Mouse (Mus musculus) left cerebral cortex, postnatal 10 days (tissue): ENCODE measurements around the gene Dclre1a. TPM values are rescaled to one million over a fixed set of nuclear protein-coding genes. Genes with fewer than 3 reads are reported as not detected.
A peak's percentile ranks its signal among the peaks of the same experiment; 100 is the strongest.
"Not testable (repeated sequence)": the region's sequence is repeated elsewhere in the genome, so short reads cannot be mapped to it uniquely, and the experiment has no call there.

ENCODE experiments used
- DNase-seq, 2 experiments: peaks; one replicate each; pipeline ENCODE4 v3.0.0; 2021 to 2022; ENCODE audit warnings: low spot score in 2 of 2, mixed read lengths in 1 of 2; ENCODE audit errors: extremely low spot score in 1 of 2
- intact Hi-C: fragments of 180-260 bp; cut with DNase I; formaldehyde crosslinking; loops from one replicate; pipeline ENCODE4 v1.15.1; 2025
- total RNA-seq, 2 experiments: library from RNA; stranded (reverse); gene quantifications; 2 replicates each; pipeline ENCODE4 v1.2.3; 2021

Dclre1a gene
- total RNA-seq, 2 experiments from 2014 or later: 8.7 to 11.3 TPM

- intact Hi-C loops: loop anchor here (5.0 kb wide), 1 partner anchor 124 kb away; no protein-coding TSS in a partner anchor
- no peak for DNase-seq
These were observed 8.0 kb upstream of the Dclre1a start for GRCm38 (mm10) chr19:56555972-56556371.

DNA sequence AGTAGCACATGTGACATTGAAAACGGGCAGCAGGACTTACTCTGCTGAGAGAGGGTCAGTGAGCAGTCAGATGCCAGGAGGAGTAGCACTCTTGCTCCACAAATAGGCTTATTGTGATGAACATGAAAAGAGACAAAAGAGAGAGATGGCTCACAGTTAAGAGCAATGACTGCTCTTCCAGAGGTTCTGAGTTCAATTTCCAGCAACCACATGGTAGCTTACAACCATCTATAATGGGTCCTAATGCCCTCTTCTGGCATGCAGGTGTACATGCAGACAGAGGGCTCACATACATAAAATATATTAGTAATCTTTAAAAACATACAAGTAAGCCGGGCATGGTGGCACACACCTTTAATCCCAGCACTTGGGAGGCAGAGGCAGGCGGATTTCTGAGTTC is 5.2 kb upstream of the Dclre1a start:
- intact Hi-C loops: no loop called here
- no peak for DNase-seq

DNA sequence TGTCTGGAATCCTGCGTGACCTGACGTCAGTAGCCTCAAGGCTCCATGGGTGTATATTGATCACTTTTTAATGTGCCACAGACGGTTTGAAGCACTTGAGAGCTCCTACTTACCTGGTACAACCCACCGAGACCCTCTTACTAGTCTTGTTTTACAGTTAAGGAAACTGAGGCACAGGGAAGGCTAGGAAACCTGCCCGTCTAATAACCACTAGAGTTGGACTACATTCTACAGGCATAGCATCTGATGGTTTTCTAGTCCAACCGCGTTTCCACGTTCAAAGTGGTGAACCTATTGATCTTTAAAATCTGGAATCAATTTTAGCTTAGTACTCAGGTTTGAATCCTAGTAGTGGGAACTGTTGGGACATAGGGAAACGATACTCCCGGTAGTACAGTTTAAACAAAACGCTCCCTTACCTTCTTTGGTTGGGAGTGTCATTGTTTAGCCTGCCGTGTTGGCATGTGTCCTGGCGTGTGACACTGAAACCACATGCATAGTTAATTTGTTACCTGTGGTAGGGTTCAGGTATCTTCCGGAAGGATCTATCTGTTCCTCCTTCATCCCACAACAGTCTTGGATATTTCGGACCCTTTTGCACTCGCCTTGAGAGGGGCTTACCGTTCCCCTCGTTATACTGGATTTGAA is 1.1 kb upstream of the Dclre1a start:
- intact Hi-C loops: no loop called here

DNA sequence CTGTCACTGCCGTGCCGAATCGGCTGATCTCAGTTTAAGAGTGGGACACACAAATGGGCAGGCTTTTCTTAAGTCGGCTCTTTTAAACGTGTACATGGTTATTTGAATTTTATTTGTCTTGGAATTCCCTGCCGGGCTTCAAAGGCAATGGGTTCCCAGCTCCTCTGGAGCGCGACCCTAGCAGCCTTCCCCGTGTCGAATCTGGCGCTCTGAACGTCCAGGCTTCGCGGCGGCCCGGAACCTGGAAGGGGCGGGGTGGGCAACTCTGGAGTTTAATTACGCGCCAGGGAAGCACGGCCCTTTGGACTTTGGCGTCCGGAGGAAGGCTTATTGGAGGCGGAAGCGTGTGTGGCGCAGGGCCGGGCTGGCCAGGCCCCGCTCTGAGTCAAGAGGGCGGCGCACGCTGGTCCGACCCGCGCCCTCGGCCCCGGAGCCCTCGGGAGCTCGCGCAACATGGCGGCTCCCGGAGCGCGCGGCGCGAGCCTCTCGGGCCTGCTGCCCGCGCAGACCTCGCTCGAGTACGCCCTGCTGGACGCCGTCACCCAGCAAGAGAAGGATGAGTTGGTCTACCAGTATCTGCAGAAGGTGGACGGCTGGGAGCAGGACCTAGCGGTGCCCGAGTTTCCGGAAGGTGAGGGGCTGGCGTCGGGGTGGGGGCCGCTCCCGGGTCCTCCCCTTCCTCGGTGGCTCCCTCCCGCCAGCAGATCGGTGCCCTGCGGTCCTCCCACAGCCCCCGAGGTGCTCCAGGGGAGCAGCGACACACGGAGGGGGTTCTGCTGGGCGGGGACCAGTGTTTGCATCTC is 409 bp upstream of the Dclre1a start, which contains the start of gene Nhlrc2:
Gene Nhlrc2 (plus strand): TSS at position 32 of the 803 bp plus-strand sequence.
- intact Hi-C loops: no loop called here
- DNase-seq: peak; percentile 63 to 91

More for the DNA sequence above, 1.1 kb upstream of the Dclre1a start:
- DNase-seq: no peak

DNA sequence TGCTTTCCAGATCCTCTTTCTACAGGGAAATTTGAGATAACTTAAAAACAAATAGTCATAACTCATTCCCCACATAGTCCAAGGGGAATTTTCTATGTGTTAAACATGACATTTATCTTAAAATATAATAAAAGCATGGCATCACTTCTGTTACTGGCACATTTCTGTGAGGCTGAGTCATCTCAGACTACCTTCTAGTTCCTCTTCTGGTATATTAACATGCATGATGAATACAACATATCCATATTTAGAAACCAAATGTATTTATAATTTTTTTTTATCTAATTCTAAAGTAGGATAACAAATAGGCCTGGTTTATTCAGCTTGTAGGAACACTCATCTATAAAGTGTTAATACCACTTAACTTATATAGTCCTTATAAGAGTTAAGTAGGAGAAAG is 2.0 kb downstream of the Dclre1a start:
- intact Hi-C loops: no loop called here
- no peak for DNase-seq

DNA sequence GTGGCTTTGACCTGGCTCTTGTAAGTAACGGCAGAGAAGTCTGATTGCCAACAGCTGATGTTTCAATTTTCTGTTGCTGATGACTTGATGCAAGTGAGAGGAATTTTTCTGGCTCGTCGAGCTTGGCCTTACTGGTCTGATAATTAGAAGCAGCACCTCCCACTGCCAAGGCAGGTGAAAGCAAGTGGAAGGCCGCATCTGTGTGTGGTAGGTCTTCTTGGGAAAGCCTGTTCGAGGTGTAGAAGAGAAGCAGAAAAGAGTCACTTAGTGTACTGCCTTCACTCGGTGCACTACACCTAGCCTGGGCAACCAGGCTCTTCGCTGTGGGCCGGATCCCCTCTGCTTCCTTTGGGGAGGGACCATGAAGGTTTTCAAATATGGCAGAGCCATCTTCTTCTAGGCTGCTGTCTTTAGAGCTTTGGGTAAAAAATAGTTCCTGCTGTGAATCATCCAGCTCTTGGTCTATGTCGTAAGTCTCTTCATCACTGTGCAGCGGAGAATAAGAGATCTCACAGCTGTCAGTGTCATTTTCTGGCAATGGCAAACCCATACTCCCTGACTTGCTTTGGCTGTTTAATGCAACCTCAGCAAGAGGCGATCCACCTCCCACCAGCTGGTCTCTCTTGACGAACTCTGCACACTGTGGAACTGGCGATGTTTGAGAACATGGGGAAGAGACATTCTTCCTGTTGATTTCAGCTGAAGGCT is 3.2 kb downstream of the Dclre1a start:
- intact Hi-C loops: no loop called here
- no peak for DNase-seq

GRCm38 (mm10) chr19:56543320-56543719 is 4.7 kb downstream of the Dclre1a start:
- DNase-seq: no peak

DNA sequence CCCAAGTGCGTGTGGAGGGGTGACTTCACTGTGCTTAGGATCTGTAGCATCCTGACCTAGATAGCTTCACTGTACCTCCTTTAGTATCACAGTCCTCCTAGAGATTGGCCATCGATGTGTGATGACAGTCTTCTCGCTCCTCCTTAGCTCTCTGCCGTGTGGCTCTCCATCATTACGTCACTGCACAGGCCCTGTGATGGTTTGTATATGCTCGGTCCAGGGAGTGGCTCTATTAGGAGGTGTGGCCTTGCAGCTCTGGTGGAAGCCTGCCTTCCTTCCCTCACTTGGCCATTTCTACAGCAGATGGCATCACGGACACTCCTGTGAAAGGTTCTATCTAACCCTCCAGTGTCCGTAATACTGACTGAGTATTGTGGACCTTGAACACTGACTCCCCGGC is 12.3 kb downstream of the Dclre1a start:
- intact Hi-C loops: no loop called here

More at GRCm38 (mm10) chr19:56543320-56543719, 4.7 kb downstream of the Dclre1a start:
- intact Hi-C loops: no loop called here

DNA sequence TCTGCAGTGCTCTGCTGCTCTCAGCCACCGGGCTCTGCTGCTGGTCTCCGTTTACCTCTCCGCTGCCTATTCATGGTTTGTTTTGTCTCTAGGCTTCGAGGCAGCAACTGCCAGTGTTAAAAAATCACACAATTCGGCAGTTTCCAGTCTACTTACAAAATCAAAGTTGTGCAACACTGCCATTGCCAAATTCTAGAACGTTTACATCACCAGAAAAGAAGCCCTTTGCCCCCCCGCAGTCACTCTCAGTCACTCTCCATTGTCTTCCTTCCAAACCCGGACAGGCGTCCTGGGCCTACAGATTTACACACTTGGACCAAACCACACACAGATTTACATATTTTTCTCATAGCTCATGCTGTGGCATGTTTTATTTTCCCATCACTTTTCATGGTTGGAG is 13.0 kb downstream of the Dclre1a start:
- intact Hi-C loops: no loop called here
- DNase-seq: no peak

More for the DNA sequence above, 12.3 kb downstream of the Dclre1a start:
- no peak for DNase-seq

DNA sequence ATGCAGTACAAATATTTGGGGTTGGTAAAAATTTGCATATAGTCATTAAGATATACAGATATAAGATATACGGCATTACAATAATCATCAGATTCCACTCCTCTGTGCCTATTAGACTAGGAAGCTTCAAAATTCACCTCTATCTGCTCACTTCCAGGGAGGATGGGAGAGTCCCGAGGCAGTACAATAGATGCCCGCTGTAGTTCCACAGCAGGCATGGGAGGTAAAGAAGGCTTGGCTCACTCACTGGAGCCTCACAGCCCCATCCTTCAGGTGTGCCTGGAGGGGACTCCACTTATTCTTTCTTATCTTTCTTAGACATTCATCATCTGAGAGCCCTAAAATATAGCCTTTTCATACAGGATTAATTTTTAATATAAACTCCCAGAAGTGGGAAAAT is 13.7 kb downstream of the Dclre1a start:
- intact Hi-C loops: no loop called here

DNA sequence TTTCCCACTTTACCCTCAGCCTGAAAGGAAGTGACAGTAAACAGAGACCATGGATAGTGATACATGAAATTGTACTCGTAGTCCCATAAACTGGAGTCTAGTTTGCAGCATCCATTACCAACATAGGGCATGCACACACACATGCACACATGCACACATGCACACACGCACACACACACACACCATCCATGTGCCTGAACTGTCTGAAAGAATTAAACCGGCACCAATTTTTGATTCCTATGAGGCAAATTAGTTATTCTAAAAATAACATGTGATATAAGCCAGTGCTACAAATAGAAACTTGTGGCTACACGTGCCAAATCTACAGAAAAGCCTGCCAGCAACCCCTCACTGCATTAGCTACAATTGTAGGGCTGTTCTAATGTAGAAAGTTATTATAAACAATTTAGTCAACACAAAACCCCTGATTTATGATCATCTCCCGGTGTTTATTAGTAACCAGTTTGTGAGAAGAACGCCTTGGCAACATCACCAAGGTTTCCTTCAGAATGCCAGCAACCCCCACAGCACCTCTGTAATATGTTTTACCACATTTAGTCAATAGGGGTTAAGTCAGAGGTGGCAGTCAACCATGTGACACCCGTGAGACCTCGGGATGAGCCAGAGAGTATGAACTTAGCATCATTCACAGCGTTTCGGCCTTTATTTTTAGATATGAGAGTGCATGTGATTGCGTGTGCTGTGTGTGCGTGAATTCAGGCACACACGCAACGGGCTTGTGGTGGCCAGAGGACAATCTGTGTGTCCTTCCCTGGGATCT is 14.5 kb downstream of the Dclre1a start:
- DNase-seq: no peak
- intact Hi-C loops: no loop called here

More for the DNA sequence above, 13.7 kb downstream of the Dclre1a start:
- no peak for DNase-seq

- intact Hi-C loops: no loop called here
- no peak for DNase-seq
These were observed 16.8 kb downstream of the Dclre1a start for GRCm38 (mm10) chr19:56531251-56531650.

- intact Hi-C loops: not testable (repeated sequence)
These were observed 17.5 kb downstream of the Dclre1a start for GRCm38 (mm10) chr19:56530529-56530928.

DNA sequence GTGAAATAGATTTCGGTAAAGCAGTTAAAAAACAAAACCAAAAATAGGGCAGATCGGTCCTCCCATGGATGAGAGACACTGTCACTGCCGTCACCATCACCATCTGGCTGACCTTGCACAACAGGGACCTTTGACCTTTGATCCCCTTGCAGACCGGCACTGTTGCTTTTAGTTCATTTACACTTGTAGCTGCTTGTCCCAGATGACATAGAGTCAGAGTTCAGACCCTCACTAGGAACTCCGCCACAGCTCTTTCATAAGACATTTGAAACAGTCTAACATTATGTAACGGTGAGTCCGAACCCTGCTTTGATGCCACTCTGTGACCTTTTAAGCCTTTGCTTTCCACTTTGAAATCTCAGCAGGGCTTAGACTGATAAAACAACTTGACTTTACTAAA is 28.6 kb downstream of the Dclre1a start:
- intact Hi-C loops: not testable (repeated sequence)

More at GRCm38 (mm10) chr19:56530529-56530928, 17.5 kb downstream of the Dclre1a start:
- DNase-seq: not testable (repeated sequence)

GRCm38 (mm10) chr19:56513527-56513926 is 34.5 kb downstream of the Dclre1a start:
- intact Hi-C loops: not testable (repeated sequence)

More for the DNA sequence above, 28.6 kb downstream of the Dclre1a start:
- not testable (repeated sequence) for DNase-seq

GRCm38 (mm10) chr19:56511207-56511606 is 36.8 kb downstream of the Dclre1a start:
- DNase-seq, intact Hi-C loops: not testable (repeated sequence)

More at GRCm38 (mm10) chr19:56513527-56513926, 34.5 kb downstream of the Dclre1a start:
- DNase-seq: not testable (repeated sequence)

GRCm38 (mm10) chr19:56503525-56503924 is 44.5 kb downstream of the Dclre1a start:
- intact Hi-C loops, DNase-seq: not testable (repeated sequence)

GRCm38 (mm10) chr19:56503069-56503468 is 45.0 kb downstream of the Dclre1a start:
- DNase-seq, intact Hi-C loops: not testable (repeated sequence)
